Mouse (Mus musculus) heart, embryonic 16.5 days (tissue): ENCODE measurements at regions not wholly inside any gene's neighbourhood (a gene's known extent, or its start where the extent isn't known, plus 50 kb on each side); places are given as distances from the start of the nearest gene placed in this dataset.

Experiments
- ATAC-seq: fragments of 200-750 bp; cut with Nextera tagmentation; replicated peaks from 2 replicates; pipeline ENCODE4 v1.8.0; 2017; ENCODE audit warnings: moderate number of reproducible peaks; ENCODE audit not compliant: insufficient read depth, low FRiP score; ENCODE audit errors: extremely low read depth
- H3K27ac ChIP-seq: fragments of 300-500 bp; sonication (generic); 2 replicates; pipeline ENCODE4 v1.5.1; 2014; ENCODE audit warnings: mild to moderate bottlenecking, low read length, control low read depth, moderate library complexity
- H3K27me3 ChIP-seq: fragments of 300-500 bp; sonication (generic); 2 replicates; pipeline ENCODE4 v1.6.1; 2014; ENCODE audit warnings: low read length, mixed read lengths; ENCODE audit not compliant: control insufficient read depth, insufficient read depth
- H3K36me3 ChIP-seq: fragments of 300-500 bp; sonication (generic); 2 replicates; pipeline ENCODE4 v1.6.1; 2014; ENCODE audit not compliant: control insufficient read depth, insufficient read depth
- H3K4me1 ChIP-seq: fragments of 300-500 bp; sonication (generic); 2 replicates; pipeline ENCODE4 v1.6.1; 2014; ENCODE audit warnings: low read length, mixed read lengths; ENCODE audit not compliant: control insufficient read depth, insufficient read depth
- H3K4me2 ChIP-seq: fragments of 300-500 bp; sonication (generic); 2 replicates; pipeline ENCODE4 v1.6.1; 2014; ENCODE audit warnings: low read depth, mild to moderate bottlenecking, control low read depth, low read length
- H3K4me3 ChIP-seq: fragments of 300-500 bp; sonication (generic); 2 replicates; pipeline ENCODE4 v1.5.1; 2014; ENCODE audit warnings: mild to moderate bottlenecking, control low read depth, low read length
- H3K9ac ChIP-seq: fragments of 300-500 bp; sonication (generic); 2 replicates; pipeline ENCODE4 v1.6.1; 2014; ENCODE audit warnings: low read length, control low read depth
- H3K9me3 ChIP-seq: fragments of 300-500 bp; sonication (generic); replicated peaks from 2 replicates; pipeline ENCODE4 v1.6.1; 2016; ENCODE audit warnings: low read length; ENCODE audit not compliant: control insufficient read depth
- WGBS: fragments of 180-500 bp; shearing (Covaris S2); extraction: QIAGEN DNeasy Blood & Tissue Kit; methylation state at CpG from one replicate; pipeline ENCODE4 v1.1.7; 2014; 5-methylcytosine and 5-hydroxymethylcytosine counted together

DNA sequence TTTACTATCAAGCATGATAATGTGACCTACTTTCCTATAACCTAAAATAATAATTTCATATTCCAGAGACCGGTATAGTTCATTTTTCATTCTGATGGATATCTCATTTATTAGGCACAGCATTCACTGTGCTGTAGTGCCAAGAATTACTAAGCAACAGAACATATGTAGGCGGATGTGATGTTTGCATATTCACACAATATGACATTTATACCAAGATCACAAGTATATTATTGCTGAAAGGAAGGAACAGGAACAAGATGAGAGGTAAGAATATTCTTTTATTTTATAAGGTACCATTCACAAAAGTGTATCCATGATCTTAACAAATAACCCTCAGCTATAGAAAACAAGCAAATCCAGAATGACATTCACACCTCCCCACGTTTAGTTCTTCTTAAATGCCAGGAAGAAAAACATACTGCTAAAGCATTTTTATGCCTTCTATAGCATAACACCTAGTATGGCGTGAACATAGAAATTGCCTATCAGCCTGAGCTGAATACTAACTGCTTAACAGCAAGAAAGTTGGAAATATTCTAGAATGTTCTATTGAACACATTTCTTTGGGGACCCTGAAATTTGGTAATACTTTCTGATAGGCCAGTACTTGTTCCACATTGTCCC lies 1062.8 kb upstream of the Acvr2a start:
- Histone ChIP-seq H3K4me1 (no peaks in the 10 kb centered on the region), H3K4me2 (no peak overlapping the region), H3K9ac (no peak overlapping the region), H3K4me3 (no peak overlapping the region), H3K9me3 (no peaks in the 10 kb centered on the region), H3K27ac (no peak overlapping the region), H3K27me3 (no peaks in the 10 kb centered on the region), H3K36me3 (no peaks in the 10 kb centered on the region)
- no peak for ATAC-seq
- 68% methylated on average over 4 of the region's 4 CpGs for WGBS

DNA sequence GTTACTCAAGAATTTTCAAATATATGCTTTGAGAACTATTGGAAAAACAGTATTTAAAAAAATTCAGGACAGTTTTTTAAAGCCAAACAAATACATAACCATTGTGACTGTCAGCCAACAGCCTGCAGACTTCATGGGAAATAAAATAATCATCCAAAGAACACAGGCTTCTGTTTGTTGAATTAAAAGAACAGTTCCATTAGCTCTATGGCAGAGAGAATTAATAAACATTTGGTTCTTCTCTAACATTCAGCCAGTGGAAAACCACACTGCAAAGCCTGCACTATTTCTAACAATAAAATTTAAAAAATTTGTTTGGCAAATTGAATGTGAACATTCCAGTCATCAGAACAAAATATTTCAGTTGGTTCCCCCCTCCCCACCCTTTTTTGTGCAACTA lies 1058.2 kb upstream of the Acvr2a start:
- no peaks in the 10 kb centered on the region for H3K4me1 ChIP-seq
- no peak overlapping the region for H3K27ac ChIP-seq
- no peak overlapping the region for H3K4me2 ChIP-seq
- H3K36me3 ChIP-seq, result no peaks in the 10 kb centered on the region
- H3K27me3 ChIP-seq, result no peaks in the 10 kb centered on the region
- no peak overlapping the region for H3K9ac ChIP-seq
- H3K9me3 ChIP-seq, result no peaks in the 10 kb centered on the region
- ATAC-seq, result no peak
- H3K4me3 ChIP-seq, result no peak overlapping the region

DNA sequence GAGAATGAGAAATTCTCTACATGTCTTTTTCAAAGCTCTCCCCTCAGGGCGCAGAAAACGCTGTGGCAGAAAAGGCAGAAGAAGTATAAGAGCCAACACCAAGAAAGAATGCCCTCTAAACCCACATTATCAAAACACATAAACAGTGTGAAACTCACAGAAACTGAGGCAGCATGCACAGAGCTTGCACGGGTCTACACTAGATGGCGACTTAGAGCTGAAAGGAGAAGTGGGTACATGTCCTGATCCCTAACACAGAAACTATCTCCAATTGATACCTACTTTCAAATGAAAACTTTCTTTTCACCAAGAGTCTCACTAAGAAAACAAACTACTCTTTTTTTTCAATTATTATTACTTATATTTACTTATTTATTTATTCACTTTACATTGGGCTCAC lies 1057.7 kb upstream of the Acvr2a start:
- 44% methylated on average over 4 of the region's 4 CpGs for WGBS

DNA sequence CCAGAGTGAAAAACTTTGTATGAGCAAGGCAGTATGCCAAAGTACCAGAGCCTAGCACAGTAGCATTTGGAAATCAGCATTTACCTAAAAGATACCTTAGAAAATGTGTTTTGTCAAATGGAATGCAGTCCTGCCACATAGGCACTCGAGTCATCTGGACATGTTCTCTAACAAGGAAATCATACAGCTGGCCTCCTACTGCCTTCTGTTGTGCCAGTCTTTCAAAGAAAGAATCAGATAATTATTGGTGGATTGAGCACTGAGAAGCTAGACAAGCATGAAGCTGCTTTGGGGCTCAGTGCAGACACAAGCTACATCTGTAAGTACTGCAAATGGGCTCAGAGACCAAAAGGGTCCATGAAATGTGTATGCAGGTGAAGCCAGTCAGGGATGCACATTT lies 1038.1 kb upstream of the Acvr2a start:
- Histone ChIP-seq H3K4me3 (no peak overlapping the region), H3K9me3 (no peaks in the 10 kb centered on the region), H3K36me3 (no peaks in the 10 kb centered on the region), H3K4me1 (peaks cover 5% of the 10 kb centered on the region), H3K27me3 (no peaks in the 10 kb centered on the region), H3K27ac (no peak overlapping the region; the same call in 1 of the 2 replicates), H3K9ac (no peak overlapping the region), H3K4me2 (no peak overlapping the region)
- WGBS, result 39% methylated on average over 1 of the region's 1 CpGs
- ATAC-seq, result no peak

More for the DNA sequence above, 1057.7 kb upstream of the Acvr2a start:
- Histone ChIP-seq H3K4me1 (no peaks in the 10 kb centered on the region), H3K27me3 (no peaks in the 10 kb centered on the region), H3K9ac (no peak overlapping the region), H3K9me3 (no peaks in the 10 kb centered on the region), H3K36me3 (no peaks in the 10 kb centered on the region), H3K4me2 (no peak overlapping the region), H3K27ac (no peak overlapping the region), H3K4me3 (no peak overlapping the region)
- ATAC-seq, result no peak

DNA sequence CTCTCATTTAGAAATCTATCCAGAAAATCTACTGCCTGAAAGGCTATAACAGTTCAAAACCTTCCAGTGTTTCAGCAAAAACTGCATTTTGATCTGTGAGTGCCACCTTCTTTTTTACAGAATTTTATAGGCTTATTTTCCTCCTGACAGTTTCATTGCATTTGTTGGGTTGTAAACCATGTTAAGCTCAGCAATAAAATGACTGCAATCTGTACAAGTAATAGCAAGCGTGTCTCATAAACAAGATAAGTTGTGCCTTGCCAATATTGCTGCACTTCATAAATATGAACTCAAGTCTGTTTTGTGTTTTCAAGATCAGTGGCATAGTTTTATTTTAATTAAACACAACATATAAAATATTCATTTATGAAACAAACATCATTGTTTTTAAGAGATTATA lies 1036.9 kb upstream of the Acvr2a start:
- H3K36me3 ChIP-seq, result no peaks in the 10 kb centered on the region
- 83% methylated on average over 1 of the region's 1 CpGs for WGBS
- no peaks in the 10 kb centered on the region for H3K9me3 ChIP-seq
- no peak overlapping the region for H3K9ac ChIP-seq
- H3K4me3 ChIP-seq, result no peak overlapping the region
- no peak overlapping the region for H3K4me2 ChIP-seq
- H3K4me1 ChIP-seq, result peaks cover 5% of the 10 kb centered on the region
- H3K27ac ChIP-seq, result no peak overlapping the region; the same call in 1 of the 2 replicates
- no peaks in the 10 kb centered on the region for H3K27me3 ChIP-seq
- ATAC-seq, result no peak

DNA sequence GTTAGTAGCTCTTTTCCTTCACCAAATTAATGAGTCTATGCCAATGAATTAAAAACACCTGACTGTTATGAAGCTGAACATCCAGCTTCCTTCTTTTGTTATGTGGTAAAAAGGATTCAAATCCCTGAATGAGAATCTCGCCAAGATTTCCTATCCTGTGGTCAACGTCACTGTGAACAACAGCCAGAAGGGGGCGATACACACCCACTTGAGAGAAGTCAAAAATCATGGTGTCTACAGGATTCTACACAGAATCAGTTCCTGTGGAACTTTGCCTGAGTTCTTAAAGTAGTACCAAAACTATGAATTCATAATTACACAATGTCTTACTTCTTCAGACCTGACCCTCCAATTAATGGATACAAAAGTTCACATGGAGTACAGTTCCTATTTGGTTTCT lies 1028.1 kb upstream of the Acvr2a start:
- ATAC-seq, result no peak
- Histone ChIP-seq H3K4me3 (no peak overlapping the region), H3K27me3 (no peaks in the 10 kb centered on the region), H3K36me3 (no peaks in the 10 kb centered on the region), H3K4me1 (no peaks in the 10 kb centered on the region), H3K4me2 (no peak overlapping the region), H3K27ac (no peak overlapping the region), H3K9ac (no peak overlapping the region), H3K9me3 (no peaks in the 10 kb centered on the region)
- 6% methylated on average over 3 of the region's 3 CpGs for WGBS

DNA sequence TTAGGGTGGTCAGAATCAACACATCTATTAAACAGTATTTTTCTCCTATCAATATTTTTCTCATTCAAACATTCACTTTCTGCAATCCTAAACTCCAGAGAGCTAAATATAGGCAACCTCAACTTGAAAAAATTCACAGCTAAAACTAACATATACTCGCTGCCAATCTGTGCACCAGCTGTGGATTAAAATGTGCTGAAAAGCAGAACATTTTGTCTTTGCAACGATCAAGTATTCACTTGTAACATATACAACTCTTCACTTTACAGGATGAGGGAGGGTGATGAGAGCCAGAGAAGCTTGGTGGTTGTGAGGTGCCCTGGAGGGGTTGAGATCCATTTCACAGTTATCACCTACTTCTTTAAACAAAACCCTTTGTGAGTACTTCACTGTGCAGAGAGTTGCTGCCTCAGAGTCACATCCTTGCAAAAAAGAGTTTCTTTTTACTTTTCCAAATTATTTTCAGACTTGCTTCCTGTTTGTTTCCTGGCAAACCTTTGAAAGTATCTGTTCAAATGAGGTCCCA lies 991.1 kb upstream of the Acvr2a start:
- Histone ChIP-seq H3K36me3 (no peaks in the 10 kb centered on the region), H3K9me3 (no peaks in the 10 kb centered on the region), H3K4me3 (no peak overlapping the region), H3K9ac (no peak overlapping the region), H3K4me1 (no peaks in the 10 kb centered on the region), H3K27ac (no peak overlapping the region), H3K27me3 (no peaks in the 10 kb centered on the region), H3K4me2 (no peak overlapping the region)
- no peak for ATAC-seq
- 46% methylated on average over 2 of the region's 2 CpGs for WGBS

DNA sequence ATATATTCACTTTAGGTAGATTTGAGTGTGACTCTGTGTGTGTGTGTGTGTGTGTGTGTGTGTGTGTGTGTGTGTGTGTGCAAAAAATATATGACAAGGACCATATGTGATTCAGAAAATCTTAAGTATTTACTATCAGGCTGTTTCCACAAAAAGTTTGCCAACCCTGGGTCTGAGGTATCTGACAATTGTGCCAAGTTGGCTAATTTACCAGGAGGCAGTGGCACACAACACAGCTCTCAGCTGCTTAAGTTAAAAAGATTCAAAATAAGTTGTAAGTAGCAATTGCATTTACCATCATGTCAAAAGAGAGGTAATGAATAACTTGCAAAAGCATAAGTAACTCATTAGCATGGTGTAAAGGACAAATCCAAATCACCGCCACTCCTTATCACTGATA lies 981.4 kb upstream of the Acvr2a start:
- no peaks in the 10 kb centered on the region for H3K36me3 ChIP-seq
- no peak overlapping the region for H3K9ac ChIP-seq
- H3K4me3 ChIP-seq, result no peak overlapping the region
- no peak overlapping the region for H3K4me2 ChIP-seq
- H3K27me3 ChIP-seq, result no peaks in the 10 kb centered on the region
- 83% methylated on average over 1 of the region's 1 CpGs for WGBS
- no peaks in the 10 kb centered on the region for H3K4me1 ChIP-seq
- no peak for ATAC-seq
- no peak overlapping the region for H3K27ac ChIP-seq
- no peaks in the 10 kb centered on the region for H3K9me3 ChIP-seq

DNA sequence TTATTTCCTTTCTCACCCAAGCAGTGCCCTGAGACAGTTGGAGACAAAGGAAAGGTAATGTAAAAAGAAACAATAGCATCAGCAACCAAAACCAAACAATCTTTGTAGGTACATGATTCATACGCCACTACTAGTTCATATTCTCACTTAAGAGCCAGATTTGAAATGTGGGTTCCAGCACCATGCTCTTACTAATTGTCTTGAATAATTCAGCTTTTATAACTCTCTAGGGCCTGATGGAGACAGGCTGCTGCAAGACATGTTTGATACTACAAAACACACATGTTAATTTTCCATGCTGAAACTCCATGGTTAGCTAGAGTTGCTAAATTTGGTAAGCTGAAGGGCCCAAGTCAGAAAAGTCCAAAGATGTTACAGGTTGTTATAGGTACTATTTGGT lies 980.4 kb upstream of the Acvr2a start:
- no peaks in the 10 kb centered on the region for H3K4me1 ChIP-seq
- H3K9ac ChIP-seq, result no peak overlapping the region
- no peaks in the 10 kb centered on the region for H3K36me3 ChIP-seq
- ATAC-seq, result no peak
- no peaks in the 10 kb centered on the region for H3K9me3 ChIP-seq
- no peaks in the 10 kb centered on the region for H3K27me3 ChIP-seq
- no peak overlapping the region for H3K27ac ChIP-seq
- WGBS, result 85% methylated on average over 1 of the region's 1 CpGs
- H3K4me2 ChIP-seq, result no peak overlapping the region
- no peak overlapping the region for H3K4me3 ChIP-seq
